Mouse (Mus musculus) T-helper 17 cell (primary cell): ENCODE results near the gene Kmt2c.
"Not testable (repeated sequence)": the region's sequence is repeated elsewhere in the genome, so short reads cannot be mapped to it uniquely, and the experiment has no call there.

Source experiments
- in situ Hi-C, 2 experiments: fragments of 300-600 bp; cut with MboI, MseI; formaldehyde crosslinking; loops; 1 replicate in 1 of 2; 2 replicates in 1 of 2; pipeline ENCODE4 v1.15.1; 2025; ENCODE audit warnings: high pct_unique_total_duplicates in 2 of 2

The Kmt2c gene

DNA sequence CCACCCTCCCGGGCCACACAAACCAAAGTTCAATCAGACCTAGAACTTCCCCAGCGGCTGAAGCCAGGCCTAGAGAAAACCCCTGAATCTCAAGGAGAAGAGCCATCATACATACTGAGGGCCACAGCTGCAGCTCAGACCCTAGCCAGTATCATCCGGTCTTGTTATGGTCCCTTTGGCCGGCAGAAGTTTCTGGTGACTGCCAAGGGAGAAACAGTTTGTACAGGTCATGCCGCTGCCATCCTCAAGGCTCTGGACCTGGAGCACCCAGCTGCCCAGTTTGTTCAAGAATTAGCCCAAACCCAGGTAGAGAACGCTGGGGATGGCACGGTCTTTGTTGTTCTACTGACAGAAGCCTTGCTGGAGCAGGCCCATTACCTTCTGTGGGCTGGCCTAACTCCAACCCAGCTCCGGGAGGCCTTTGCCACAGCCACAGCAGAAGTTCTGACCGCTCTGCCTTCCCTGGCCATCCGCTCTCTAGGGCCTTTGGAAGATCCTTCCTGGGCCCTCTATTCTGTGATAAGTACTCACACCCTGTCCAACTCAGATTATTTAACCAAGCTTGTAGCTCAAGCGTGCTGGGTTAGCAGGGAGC, 17.8 kb upstream of the Kmt2c start:
- in situ Hi-C loops, result no loop called here

DNA sequence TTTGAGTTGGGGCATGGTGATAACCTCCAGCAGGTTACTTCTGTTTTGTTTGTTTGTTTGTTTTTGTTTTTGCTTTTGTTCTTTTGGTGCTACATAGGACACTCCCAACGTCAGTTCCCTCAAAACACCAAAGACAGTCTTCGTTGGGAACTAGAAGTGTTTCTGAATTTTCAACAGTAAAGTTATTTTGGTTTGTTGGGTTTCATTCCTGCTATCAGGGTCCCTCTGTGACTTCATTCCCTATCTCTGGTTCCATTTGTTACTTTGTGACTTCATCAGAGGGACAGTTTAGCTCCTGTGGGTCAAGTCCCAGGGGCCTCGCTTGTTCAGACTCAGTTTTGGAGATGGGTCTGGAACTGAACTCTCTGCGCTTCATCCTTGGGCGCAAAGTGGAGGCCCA, 17.2 kb upstream of the Kmt2c start, which contains the start of gene Cct8l1:
Gene Cct8l1, plus strand, starts transcription at position 301 of the 400 bp plus-strand sequence.
- in situ Hi-C loops, result no loop called here

DNA sequence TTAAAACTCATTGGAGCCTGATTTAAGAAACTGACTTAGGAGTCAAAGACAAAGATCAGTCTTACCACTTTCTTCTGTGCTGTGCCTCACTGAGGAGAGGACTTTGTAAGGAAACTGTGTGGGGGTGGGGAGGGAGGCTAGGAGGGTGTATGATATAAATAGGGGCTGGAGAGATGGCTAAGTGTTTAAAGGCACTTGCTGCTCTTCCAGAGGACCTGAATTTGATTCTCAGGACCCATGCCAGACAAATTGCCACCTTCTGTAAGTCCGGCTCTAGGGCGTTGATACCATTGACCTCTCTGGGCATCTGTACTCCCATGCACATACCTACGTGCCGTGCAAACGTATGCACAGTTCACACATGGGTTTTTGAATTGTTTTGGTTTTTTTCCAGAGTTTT, 7.5 kb upstream of the Kmt2c start:
- in situ Hi-C loops, result no loop called here

DNA sequence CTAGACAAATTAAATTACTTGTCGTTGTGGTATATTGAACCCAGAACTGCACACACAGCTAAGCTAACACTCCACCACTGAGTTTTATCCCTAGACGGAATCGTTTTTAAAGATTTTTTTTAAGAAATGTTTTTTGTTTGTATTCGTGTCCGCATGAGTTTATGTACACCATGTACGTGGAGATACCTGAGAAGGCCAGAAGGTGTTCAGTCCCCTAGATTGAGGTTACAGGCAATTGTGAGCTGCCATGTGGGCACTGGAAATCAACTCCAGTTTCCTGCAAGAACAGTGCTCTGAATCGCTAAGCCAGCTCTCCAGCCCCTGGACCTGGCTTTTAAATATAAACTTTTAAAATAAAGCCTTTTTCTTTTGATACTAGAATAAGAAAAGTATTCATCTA, 2.1 kb upstream of the Kmt2c start:
- in situ Hi-C loops, result no loop called here

DNA sequence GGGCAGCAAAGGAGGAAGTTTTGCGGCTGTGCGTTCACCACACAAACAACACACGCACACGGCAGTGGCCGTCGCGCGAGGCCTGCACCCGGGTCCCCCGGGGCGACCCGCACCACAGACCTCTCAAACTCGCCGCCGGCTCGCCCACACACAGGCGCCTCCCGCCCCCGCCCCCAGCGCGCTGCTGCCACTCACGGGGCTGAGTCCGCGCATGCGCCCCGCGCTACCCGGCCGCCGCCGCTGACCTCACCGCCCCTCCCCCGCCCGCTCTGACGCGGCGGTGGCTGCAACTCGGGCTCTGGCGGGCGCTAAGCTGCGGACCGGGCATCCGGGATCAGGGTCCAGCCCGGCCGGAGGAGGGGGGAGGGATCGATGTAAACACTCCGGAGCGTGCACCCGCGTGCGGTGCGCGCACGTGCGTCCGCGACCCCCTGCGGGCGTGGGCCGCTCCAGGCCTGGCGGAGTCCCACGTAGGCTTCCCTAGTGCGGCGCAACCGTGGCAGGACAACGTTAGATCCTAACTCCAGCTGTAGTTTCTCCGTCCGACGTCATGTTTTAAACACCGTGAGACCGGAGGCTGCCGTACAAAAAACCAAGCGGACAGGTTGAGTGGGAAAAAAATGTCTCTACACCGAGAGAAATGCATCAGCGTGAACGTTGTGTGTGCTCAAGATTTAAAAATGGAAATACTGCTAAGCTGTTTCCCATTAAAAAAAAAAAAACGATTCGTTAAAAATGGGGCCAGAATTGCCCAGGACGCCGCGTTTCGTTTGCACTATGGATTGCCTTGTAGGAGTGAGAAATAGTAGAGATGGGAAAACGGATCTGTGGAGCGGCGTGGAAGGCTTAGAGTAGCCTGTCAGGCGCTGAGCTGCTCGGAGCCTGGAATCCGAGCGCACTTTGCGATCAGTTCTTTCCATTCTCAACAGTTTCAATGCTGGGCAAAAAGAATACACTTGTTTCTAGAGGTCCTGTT, 1.1 kb upstream of the Kmt2c start:
- in situ Hi-C loops, result loop anchor here (5.0 to 10.0 kb wide), 2 partner anchors 57 to 675 kb away; no protein-coding TSS in a partner anchor

DNA sequence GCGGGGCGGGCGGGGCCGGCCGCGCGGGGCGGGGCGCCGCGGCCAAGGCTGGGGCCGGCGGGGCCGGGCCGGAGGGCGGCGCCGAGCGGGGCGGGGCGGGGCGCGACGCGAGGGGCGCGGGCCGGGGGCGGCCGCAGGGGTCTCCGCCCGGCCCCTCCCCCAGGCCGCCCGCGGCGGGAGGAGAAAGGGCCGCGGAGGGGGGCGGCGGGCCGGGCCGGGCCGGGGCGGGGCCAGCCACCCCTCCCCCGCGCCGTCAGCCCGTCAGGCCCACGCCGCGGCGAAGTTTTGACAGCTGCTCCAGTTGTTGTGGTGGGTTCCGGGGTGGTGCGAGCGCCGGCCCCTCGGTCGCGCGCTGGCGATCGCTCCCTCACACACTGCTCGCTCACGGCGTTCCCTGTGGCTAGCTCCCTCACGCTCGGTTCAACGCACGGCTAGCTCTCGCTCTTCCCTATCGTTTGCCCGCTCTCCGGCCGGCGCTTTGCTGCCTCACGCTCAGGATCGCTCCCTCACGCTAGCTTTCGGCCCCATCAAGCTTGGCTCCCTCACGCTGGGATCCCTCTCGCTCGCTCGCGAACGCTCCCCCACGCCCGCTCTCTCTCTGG, 339 bp upstream of the Kmt2c start:
- in situ Hi-C loops, result loop anchor here (5.0 to 10.0 kb wide), 2 partner anchors 57 to 674 kb away; no protein-coding TSS in a partner anchor

DNA sequence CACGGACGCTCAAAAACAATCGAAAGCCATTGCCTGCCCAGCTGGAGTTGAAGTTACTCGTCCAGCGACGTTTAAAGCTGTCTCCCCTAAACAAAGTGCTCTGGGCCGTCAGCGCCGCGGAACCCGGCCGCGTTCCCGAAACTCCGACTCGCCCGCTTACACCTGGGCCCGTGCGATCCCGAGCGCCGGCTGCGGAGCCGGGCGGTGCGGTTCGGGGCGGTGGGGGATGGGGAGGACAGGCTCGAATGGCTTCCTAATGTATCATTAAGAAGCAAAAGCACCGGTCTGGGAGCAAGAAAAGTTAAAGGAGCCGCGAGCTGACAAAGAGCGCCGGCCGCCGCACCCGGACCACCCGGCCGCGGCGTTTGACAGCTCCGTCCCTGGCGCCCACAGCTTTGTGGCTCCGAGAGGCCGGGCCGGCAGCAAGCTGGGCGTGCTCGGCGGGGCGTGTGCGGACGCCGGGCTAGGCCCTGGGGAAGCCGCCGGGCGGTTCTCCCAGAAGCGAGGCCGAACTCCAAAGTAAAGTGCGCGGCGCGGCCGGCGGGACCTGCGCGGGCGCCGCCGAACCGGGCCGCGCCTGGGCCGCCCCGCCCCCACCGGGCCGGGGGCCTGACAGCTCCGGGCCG, 750 bp downstream of the Kmt2c start:
- in situ Hi-C loops, result loop anchor here (5.0 to 10.0 kb wide), 2 partner anchors 56 to 673 kb away; no protein-coding TSS in a partner anchor

DNA sequence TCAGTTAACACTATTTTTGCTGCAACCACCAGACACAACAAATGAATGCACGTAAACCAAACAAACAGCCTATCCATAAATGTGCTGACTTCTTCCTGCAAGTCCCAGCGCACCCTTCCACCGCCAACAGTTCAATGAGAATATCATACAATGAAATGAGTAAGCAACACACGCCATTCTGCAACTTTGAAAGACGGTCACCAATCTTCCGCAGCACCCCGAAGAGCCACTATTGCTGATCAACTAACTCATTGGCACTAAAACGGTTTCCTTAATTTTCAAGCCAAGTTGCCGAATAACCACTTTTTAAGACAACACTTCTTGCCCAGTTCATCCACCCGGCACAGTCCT, 1.2 kb downstream of the Kmt2c start:
- in situ Hi-C loops, result loop anchor here (5.0 to 10.0 kb wide), 2 partner anchors 55 to 673 kb away; no protein-coding TSS in a partner anchor

DNA sequence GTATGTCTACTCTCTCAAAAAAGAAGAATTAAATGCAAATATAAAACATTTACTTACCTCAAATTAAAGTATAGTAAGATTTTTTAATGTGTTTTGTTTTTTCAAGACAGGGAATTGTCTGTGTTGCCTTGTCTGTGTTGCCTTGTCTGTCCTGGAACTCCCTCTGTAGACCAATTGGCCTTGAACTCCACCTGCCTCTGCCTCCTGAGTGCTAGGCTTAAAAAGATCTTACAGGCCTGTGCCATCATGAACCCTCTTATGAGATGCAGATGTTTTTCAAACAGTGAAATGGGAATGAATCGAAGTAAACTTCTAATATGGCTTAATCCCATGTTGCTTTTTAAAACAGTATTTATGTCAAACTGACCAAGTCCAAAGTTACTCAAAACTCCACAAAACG, 1.9 kb downstream of the Kmt2c start:
- in situ Hi-C loops, result loop anchor here (5.0 to 10.0 kb wide), 2 partner anchors 54 to 672 kb away; no protein-coding TSS in a partner anchor

DNA sequence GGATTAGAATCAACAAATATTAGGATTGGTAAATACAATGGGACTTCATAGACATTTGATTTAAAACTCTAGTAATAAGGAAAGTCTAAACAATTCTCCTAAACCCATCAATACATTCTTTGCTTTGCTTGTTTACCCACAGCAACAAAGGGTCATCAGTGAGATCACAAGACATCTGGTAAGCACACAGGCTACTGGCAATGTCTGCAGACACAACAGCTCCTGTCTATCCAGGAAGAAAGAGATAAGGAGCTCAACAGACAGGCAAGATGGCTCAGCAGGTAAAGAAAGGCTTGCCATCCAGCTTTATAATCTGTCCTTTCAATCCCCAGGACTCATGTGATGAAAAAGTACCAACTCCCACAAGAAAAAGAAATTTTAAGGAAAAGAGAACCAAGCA, 19.7 kb downstream of the Kmt2c start:
- in situ Hi-C loops, result no loop called here

DNA sequence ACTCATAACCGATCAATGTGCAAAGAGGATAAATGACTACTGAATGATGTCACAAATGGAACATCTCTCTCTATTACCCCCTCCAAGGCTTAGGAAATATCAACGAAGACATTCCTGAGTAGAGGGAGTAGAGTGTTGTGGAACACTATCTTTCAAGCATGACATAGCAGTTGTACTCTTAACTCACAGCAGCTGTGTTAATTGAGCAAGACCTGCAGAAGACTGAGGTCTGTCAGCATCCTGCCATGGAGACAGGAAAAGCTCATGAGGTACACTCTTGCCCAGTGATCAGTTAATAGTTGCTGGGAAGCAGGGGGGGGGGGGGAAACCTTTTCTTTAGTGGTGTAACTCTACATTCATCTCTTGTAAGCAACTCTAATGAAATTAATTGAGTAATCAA, 22.8 kb downstream of the Kmt2c start:
- in situ Hi-C loops, result no loop called here

DNA sequence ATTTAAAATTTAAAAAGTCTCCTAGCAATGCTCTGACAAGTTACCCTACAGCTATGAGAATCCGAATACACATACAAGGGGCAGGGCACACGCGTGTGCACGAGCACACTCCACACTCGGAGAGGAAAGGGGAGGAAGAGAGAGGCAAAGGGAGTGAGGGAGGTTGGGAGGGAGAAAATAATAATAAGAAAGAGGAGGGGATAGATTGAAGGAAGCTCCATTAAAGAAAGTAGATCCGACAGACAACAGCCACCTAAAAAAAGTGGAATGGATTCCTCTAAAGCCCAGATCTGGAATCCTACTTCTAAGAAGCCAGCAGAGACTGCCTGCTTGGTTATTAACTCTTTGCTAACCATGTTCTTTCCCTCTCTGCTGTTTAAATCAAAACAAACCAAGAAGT, 26.5 kb downstream of the Kmt2c start:
- in situ Hi-C loops, result no loop called here

DNA sequence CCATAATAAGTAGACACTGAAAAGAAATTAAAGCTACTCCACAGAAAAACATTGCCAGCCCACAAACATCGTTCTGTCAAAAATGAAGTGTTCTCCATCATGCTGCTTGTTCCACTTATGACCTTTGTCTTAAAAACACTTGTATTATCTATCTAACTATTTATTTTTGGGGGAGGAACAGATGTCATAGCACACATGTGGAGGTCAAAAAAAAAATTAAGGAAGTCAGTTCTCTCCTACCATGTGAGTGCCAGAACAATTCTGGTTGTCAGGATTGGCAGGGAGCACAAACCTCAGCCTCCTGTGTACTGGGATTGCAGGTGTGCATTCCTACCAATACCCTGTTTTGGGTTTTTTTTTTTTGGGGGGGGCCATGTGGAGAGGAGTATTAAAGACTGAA, 36.6 kb downstream of the Kmt2c start:
- in situ Hi-C loops, result no loop called here

DNA sequence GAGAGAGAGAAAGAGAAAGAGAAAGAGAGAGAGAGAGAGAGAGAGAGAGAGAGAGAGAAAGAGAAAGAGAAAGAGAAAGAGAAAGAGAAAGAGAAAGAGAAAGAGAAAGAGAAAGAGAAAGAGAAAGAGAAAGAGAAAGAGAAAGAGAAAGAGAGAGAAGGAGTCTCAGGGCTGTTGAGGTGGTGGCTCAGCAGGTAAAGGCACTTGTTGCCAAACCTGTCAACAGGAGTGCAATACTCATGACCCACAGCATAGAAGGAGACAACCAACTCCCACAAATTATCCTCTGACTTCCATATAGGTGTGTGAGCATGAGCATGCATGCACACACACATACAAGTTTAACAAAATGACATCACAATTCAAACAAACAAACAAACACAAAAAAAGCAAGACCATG, 43.2 kb downstream of the Kmt2c start:
- in situ Hi-C loops, result not testable (repeated sequence)

DNA sequence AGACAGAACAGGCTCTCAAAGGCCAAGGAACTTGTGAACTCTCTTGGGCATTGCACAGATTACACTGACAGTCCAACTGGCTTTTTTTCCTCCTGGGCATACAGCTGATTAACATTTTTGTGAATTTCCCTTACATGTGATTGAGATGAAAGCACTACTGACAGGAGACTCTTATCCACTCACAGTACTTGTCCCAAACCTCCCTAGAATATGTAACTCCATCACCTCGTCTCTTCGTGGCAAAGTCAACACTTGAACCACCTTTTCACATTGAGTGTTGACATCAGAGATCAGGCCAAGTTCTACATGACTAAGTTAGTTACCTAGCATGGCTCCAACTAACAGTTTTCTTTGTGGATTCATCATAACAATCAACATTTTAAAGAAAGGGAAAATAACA, 45.9 kb downstream of the Kmt2c start:
- in situ Hi-C loops, result no loop called here

DNA sequence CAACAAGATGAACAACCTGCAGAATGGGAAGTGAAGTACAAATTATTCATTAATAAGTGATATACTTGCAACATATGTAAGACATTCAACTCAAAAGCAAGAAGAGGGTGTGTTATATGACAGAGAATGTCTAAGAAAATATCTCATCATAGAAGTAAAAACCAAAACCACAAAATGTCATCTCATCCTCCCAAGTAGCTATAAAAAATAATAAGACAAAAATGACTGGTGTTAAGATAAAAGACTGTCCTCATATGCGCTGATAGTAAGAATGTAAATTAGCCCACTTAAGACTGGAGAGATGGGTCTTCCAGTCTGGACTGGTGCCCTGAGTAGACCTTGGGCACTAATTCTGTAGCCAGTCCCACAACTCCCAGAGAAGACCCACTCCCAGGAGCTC, 61.1 kb downstream of the Kmt2c start:
- in situ Hi-C loops, result no loop called here

DNA sequence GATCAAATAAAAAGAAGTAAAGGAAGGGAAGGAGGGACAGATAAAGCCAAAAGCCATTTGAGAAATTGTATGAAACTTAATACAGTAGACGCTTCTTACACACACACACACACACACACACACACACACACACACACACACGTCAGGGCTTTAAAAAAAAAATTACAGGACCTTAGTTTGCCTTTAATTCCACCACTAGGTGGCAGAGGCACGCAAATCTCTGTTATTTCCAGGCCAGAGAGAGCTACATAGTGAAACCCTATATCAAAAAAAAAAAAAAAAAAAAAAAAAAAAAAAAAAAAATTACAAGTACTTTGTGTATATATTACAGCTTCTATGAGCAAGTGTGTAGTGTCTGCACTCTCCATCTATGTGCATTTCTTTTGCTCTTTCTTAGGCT, 62.5 kb downstream of the Kmt2c start:
- in situ Hi-C loops, result no loop called here

DNA sequence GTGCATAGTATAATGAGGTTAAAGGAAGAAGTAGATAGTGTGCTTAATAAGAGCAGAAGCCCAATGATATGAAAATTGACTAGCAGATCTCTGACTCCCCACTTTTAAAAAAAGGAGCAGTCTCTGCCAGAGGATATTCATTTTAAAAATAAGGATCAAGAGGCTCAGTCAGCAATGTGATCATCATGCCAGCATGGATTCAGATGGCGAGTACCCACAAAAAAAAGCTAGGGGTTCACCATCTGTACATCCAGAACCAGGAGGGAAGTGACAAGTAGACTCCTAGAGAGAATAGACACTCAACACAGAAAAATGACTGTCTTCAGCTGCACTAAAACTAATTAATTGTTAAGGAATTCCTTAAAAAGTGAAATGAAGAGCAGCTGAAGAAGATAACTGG, 76.0 kb downstream of the Kmt2c start:
- in situ Hi-C loops, result loop anchor here in 1 of 2 experiments (5.0 kb wide), 1 partner anchor 415 kb away; no protein-coding TSS in a partner anchor

DNA sequence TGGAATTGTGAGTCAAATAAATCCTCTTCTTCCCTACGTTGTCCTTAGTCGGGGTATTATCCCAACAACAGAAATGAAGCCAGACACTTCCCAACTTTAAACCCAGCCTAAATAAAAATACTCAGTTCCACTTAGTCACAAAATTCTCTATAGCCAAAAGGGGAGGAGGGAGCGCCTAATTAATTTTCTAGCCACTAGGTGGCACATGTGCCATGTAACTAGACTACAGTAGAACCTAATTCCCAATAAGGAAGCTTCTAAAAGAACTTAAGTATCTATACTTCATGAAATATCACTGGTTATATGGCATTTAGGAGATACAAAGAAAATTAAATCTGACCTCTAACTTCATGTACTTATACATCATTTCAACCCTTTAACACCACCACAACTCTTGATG, 78.0 kb downstream of the Kmt2c start:
- in situ Hi-C loops, result loop anchor here in 1 of 2 experiments (5.0 kb wide), 1 partner anchor 417 kb away; no protein-coding TSS in a partner anchor

DNA sequence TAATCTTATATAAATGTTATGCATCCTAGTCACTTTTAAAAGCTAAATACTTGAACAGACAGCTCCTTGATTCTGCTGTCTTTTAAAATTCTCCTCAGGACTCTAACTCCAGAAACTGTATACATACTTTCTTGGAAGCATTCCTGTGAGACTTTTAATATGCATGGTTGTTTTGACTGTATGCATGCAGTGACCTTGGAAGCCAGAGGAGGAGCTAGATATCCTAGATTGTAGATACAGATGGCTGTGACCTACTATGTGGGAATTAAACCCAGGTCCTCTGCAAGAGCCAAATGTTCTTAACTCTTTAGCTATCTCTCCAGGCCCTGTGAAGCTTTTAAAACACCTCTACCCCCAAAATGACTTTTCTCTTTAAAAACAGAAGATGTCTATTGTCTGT, 83.2 kb downstream of the Kmt2c start:
- in situ Hi-C loops, result loop anchor here in 1 of 2 experiments (10.0 kb wide), 1 partner anchor 61 kb away; no protein-coding TSS in a partner anchor

DNA sequence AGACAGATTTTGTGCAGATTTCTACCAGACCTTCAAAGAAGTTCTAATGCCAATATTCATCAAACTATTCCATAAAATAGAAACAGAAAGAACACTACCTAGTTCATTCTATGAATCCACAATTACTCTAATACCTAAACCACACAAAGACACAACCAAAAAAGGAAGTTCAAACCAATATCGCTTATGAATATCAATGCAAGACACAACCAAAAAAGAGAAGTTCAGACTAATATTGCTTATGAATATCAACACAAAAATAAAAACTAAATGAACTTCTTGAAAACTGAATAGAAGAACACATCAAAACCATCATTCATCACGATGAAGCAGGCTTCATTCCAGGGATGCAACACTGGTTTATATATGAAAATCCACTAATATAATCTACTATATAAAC, 101.9 kb downstream of the Kmt2c start:
- in situ Hi-C loops, result no loop called here

DNA sequence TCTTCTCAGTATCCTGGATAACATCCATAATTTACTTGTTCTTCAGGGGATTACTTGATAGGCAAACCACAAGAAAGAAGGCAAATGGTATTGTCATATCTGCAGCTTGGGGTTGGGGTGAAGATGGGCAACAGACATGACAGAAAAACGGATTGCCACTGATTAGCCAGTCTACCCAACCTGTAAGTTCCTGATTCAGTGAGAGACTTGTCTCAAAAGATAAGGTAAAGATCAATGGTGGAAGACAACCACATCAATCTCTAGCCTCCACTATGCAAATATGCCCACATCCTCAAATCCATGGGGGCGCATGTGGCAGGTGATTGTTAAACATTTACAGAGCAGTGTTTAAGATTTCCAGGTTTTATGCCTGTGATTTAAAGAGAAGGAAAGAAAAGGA, 105.9 kb downstream of the Kmt2c start:
- in situ Hi-C loops, result no loop called here
